Comparison of ENCODE assay signal across 8 mouse cellular contexts in genomic region chr17:40934420-40935231, GRCm38 (mm10). TPM values are rescaled to one million over a fixed set of nuclear protein-coding genes. Genes with fewer than 3 reads are reported as not detected.
DNase-seq lines count a peak whose midpoint lies in the region; ATAC-seq lines count a peak whose summit lies in the region.

TSS of gene Mut (plus strand) at chr17:40934685.
TSS of gene Cenpq (minus strand) at chr17:40935047.

- 0 out of 2 replicates have a peak, but pooled peaks cover 3% of the 10 kb centered on the region for H3K4me1 ChIP-seq in forebrain, embryonic 14.5 days (ENCODE audit: control insufficient read depth, insufficient read depth, low read length)
- peaks cover 14% of the 10 kb centered on the region for H3K4me1 ChIP-seq in neural tube, embryonic 15.5 days

- H3K36me3 ChIP-seq in forebrain, embryonic 14.5 days (ENCODE audit: control insufficient read depth, insufficient read depth, low read length): peaks cover 13% of the 10 kb centered on the region; the same call in 1 of the 2 replicates
- H3K36me3 ChIP-seq in neural tube, embryonic 15.5 days: peaks cover 9% of the 10 kb centered on the region

- peak; percentile 100 for ATAC-seq in forebrain, embryonic 14.5 days
- ATAC-seq in neural tube, embryonic 15.5 days (ENCODE audit: low FRiP score): peak; percentile 100

- H3K4me3 ChIP-seq in forebrain, embryonic 14.5 days (ENCODE audit: low read depth, low read length): peak within 1 kb of the TSS; percentile 67
- H3K4me3 ChIP-seq in neural tube, embryonic 15.5 days (replicated peaks): peak within 1 kb of the TSS; percentile 70

- H3K9ac ChIP-seq in forebrain, embryonic 14.5 days (ENCODE audit: low read length): peak within 1 kb of the TSS; percentile 70
- peak within 1 kb of the TSS; percentile 79 for H3K9ac ChIP-seq in neural tube, embryonic 15.5 days (replicated peaks)

- peak within 1 kb of the TSS; percentile 56 for H3K4me2 ChIP-seq in forebrain, embryonic 14.5 days (ENCODE audit: low read length)
- peak within 1 kb of the TSS; percentile 88 for H3K4me2 ChIP-seq in neural tube, embryonic 15.5 days

- WGBS in forebrain, embryonic 14.5 days: under 1% methylated on average over 50 of the region's 50 CpGs
- under 1% methylated on average over 50 of the region's 50 CpGs for WGBS in neural tube, embryonic 15.5 days

- no peaks in the 10 kb centered on the region for H3K9me3 ChIP-seq in forebrain, embryonic 14.5 days (replicated peaks; ENCODE audit: control insufficient read depth, low read length)
- H3K9me3 ChIP-seq in neural tube, embryonic 15.5 days (replicated peaks): no peaks in the 10 kb centered on the region

- H3K27ac ChIP-seq in forebrain, embryonic 14.5 days (ENCODE audit: low read depth, low read length): peak within 1 kb of the TSS; percentile 90
- peak within 1 kb of the TSS; percentile 97 for H3K27ac ChIP-seq in neural tube, embryonic 15.5 days (replicated peaks)

- no peaks in the 10 kb centered on the region for H3K27me3 ChIP-seq in forebrain, embryonic 14.5 days (replicated peaks; ENCODE audit: control insufficient read depth, insufficient read depth, low read length)
- no peaks in the 10 kb centered on the region for H3K27me3 ChIP-seq in neural tube, embryonic 15.5 days (replicated peaks)

- intact Hi-C loops in heart, postnatal 14 days (cut with DNase I): no loop called here

- peak; percentile 98 for DNase-seq in ES-CJ7 (ENCODE audit: low read depth, low spot score)
- peak; percentile 98 for DNase-seq in cerebellum, adult 11 months
- peak; percentile 100 for DNase-seq in forebrain, embryonic 14.5 days (ENCODE audit: low spot score)
- DNase-seq in heart, postnatal 14 days: peak; percentile 96 to 99
- DNase-seq in layer of hippocampus, adult 11-12 months (ENCODE audit: low spot score): peak; percentile 99
- peak; percentile 98 to 99 for DNase-seq in lung, adult 18-20 months
- peak; percentile 98 for DNase-seq in testis, postnatal 14 days (ENCODE audit: low spot score)

RNA-seq across cellular contexts. Expression of gene Mut, which starts in this region (rescaled TPM):
- polyA plus RNA-seq in forebrain, embryonic 14.5 days (2014; fragmentation: Nextera tagmentation; extraction: Ambion mirVana): 22.4 and 24.6 TPM in 2 replicates
- 100 to 1,000 TPM; 104 to 118 TPM for total RNA-seq in heart, postnatal 14 days (2021)
- 22.4 and 28.3 TPM in 2 replicates for polyA plus RNA-seq in neural tube, embryonic 15.5 days (2015; fragmentation: Nextera tagmentation; extraction: Ambion mirVana)

RNA-seq across cellular contexts. Expression of gene Cenpq, which starts in this region (rescaled TPM):
- 21.4 and 23.2 TPM in 2 replicates for polyA plus RNA-seq in forebrain, embryonic 14.5 days (2014; fragmentation: Nextera tagmentation; extraction: Ambion mirVana)
- total RNA-seq in heart, postnatal 14 days (2021): 1 to 10 TPM; 5.8 to 6.0 TPM
- polyA plus RNA-seq in neural tube, embryonic 15.5 days (2015; fragmentation: Nextera tagmentation; extraction: Ambion mirVana): 10.0 and 14.0 TPM in 2 replicates

Comparison
In these comparisons a context has a peak if more than half of its experiments do, and no peak if none do; other contexts are left out.
1. Peak in every context shown above with its lines: DNase-seq, ATAC-seq, H3K4me3 ChIP-seq and H3K27ac ChIP-seq.